Mouse (Mus musculus) regulatory T cell (primary cell): ENCODE data around the gene Entpd3.

ENCODE experiments used
- in situ Hi-C: fragments of 300-600 bp; cut with MboI, MseI; formaldehyde crosslinking; loops from one replicate; pipeline ENCODE4 v1.15.1; 2025; ENCODE audit warnings: high pct_unique_total_duplicates

The Entpd3 gene

GRCm38 (mm10) chr9:120578701-120579100, 39.1 kb downstream of the Entpd3 start:
- in situ Hi-C loops: loop anchor here (25.0 kb wide), 1 partner anchor 1134 kb away; the partner anchor contains the start of genes Nktr, Sec22c and Ss18l2

GRCm38 (mm10) chr9:120579808-120580207, 40.2 kb downstream of the Entpd3 start:
- in situ Hi-C loops: loop anchor here (25.0 kb wide), 1 partner anchor 1132 kb away; the partner anchor contains the start of genes Nktr, Sec22c and Ss18l2

GRCm38 (mm10) chr9:120581941-120582618, 42.5 kb downstream of the Entpd3 start:
- in situ Hi-C loops: loop anchor here (25.0 kb wide), 1 partner anchor 1130 kb away; the partner anchor contains the start of genes Nktr, Sec22c and Ss18l2

GRCm38 (mm10) chr9:120582619-120583308, 43.1 kb downstream of the Entpd3 start:
- in situ Hi-C loops: loop anchor here (25.0 kb wide), 1 partner anchor 1130 kb away; the partner anchor contains the start of genes Nktr, Sec22c and Ss18l2

- in situ Hi-C loops: loop anchor here (25.0 kb wide), 1 partner anchor 1129 kb away; the partner anchor contains the start of genes Nktr, Sec22c and Ss18l2
Measured at GRCm38 (mm10) chr9:120583314-120583713, 43.7 kb downstream of the Entpd3 start.

GRCm38 (mm10) chr9:120586546-120586945, 46.9 kb downstream of the Entpd3 start:
- in situ Hi-C loops: loop anchor here (5.0 to 25.0 kb wide), 2 partner anchors 84 to 1126 kb away; partner anchors contain the start of genes Nktr, Sec22c and Ss18l2

GRCm38 (mm10) chr9:120591490-120591889, 51.9 kb downstream of the Entpd3 start:
- in situ Hi-C loops: loop anchor here (10.0 to 25.0 kb wide), 2 partner anchors 1121 to 1613 kb away; partner anchors contain the start of genes Nktr, Sec22c and Ss18l2

- in situ Hi-C loops: loop anchor here (10.0 to 25.0 kb wide), 2 partner anchors 1119 to 1611 kb away; partner anchors contain the start of genes Nktr, Sec22c and Ss18l2
Measured at GRCm38 (mm10) chr9:120593383-120594101, 53.9 kb downstream of the Entpd3 start.

GRCm38 (mm10) chr9:120594839-120595238, 55.2 kb downstream of the Entpd3 start:
- in situ Hi-C loops: loop anchor here (10.0 to 25.0 kb wide), 2 partner anchors 1117 to 1610 kb away; partner anchors contain the start of genes Nktr, Sec22c and Ss18l2

- in situ Hi-C loops: loop anchor here (10.0 to 25.0 kb wide), 2 partner anchors 1117 to 1609 kb away; partner anchors contain the start of genes Nktr, Sec22c and Ss18l2
Measured at GRCm38 (mm10) chr9:120595306-120595705, 55.7 kb downstream of the Entpd3 start.

- in situ Hi-C loops: loop anchor here (10.0 kb wide), 1 partner anchor 1783 kb away; no protein-coding TSS in a partner anchor
Measured at GRCm38 (mm10) chr9:120601488-120602171, 62.0 kb downstream of the Entpd3 start.

GRCm38 (mm10) chr9:120602172-120602838, 62.7 kb downstream of the Entpd3 start:
- in situ Hi-C loops: loop anchor here (10.0 kb wide), 1 partner anchor 1782 kb away; no protein-coding TSS in a partner anchor

GRCm38 (mm10) chr9:120602839-120603511, 63.4 kb downstream of the Entpd3 start:
- in situ Hi-C loops: loop anchor here (10.0 kb wide), 1 partner anchor 1782 kb away; no protein-coding TSS in a partner anchor

GRCm38 (mm10) chr9:120603512-120603908, 63.9 kb downstream of the Entpd3 start:
- in situ Hi-C loops: loop anchor here (10.0 kb wide), 1 partner anchor 1781 kb away; no protein-coding TSS in a partner anchor

GRCm38 (mm10) chr9:120603956-120604355, 64.3 kb downstream of the Entpd3 start:
- in situ Hi-C loops: loop anchor here (10.0 kb wide), 1 partner anchor 1781 kb away; no protein-coding TSS in a partner anchor

GRCm38 (mm10) chr9:120611055-120611454, 71.4 kb downstream of the Entpd3 start:
- in situ Hi-C loops: loop anchor here (5.0 kb wide), 1 partner anchor 51 kb away; no protein-coding TSS in a partner anchor

- in situ Hi-C loops: loop anchor here (5.0 kb wide), 1 partner anchor 48 kb away; no protein-coding TSS in a partner anchor
Measured at GRCm38 (mm10) chr9:120614059-120614458, 74.4 kb downstream of the Entpd3 start.
